Mouse (Mus musculus): ENCODE results near the gene Nhlrc2.

- TF ChIP-seq GATA1 (IDR thresholded peaks at IDR 0.05; ENCODE audit: borderline replicate concordance, low read length) (no peak), FLI1 (IDR thresholded peaks at IDR 0.05; ENCODE audit: low read length) (no peak)
These were observed 71.5 kb downstream of the Nhlrc2 start for GRCm38 (mm10) chr19:56619546-56619945.
